In genomic region chr14:118209642-118210041, GRCm38 (mm10) we compare ENCODE assay signal across 10 mouse cellular contexts. TPM values are rescaled to one million over a fixed set of nuclear protein-coding genes. Genes with fewer than 3 reads are reported as not detected.
DNase-seq lines count a peak whose midpoint lies in the region; ATAC-seq and TF ChIP-seq lines count a peak whose summit lies in the region.
"Had no signal": no experiment of that assay in that cellular context is flagged by ENCODE, and none has a peak within 500 bp of the region (broad histone marks: within the 10 kb centered on the region; RNA-seq: fewer than 3 reads in every experiment).

No protein-coding gene starts in this region.

- no peaks in the 10 kb centered on the region; the same call in 1 of the 2 replicates for H3K9me3 ChIP-seq in forebrain, embryonic 11.5 days (ENCODE audit: control insufficient read depth, low read length)
- H3K9me3 ChIP-seq in forebrain, embryonic 16.5 days (ENCODE audit: control insufficient read depth, low read length) = no peaks in the 10 kb centered on the region
- H3K9me3 ChIP-seq in neural tube, embryonic 12.5 days = no peaks in the 10 kb centered on the region
- H3K9me3 ChIP-seq in hindbrain, embryonic 14.5 days (ENCODE audit: control insufficient read depth, low read length) = no peaks in the 10 kb centered on the region
- no peaks in the 10 kb centered on the region for H3K9me3 ChIP-seq in midbrain, postnatal 0 days (ENCODE audit: low read length)

- peak; percentile 78 for TF ChIP-seq CTCF in midbrain, postnatal 0 days (IDR thresholded peaks at IDR 0.05)

- peak; percentile 55; the same call in 1 of the 2 replicates for ATAC-seq in forebrain, embryonic 11.5 days (replicated peaks; ENCODE audit: low FRiP score)
- no peak for ATAC-seq in forebrain, embryonic 16.5 days
- ATAC-seq in neural tube, embryonic 12.5 days (ENCODE audit: low FRiP score, low read depth) = 0 out of 2 replicates have a peak, but pooled peaks have one; percentile 39
- ATAC-seq in hindbrain, embryonic 14.5 days (ENCODE audit: low FRiP score) = no peak
- no peak for ATAC-seq in midbrain, postnatal 0 days (ENCODE audit: low FRiP score)

- no peak overlapping the region for H3K4me2 ChIP-seq in forebrain, embryonic 11.5 days (ENCODE audit: low read depth, low read length, severe bottlenecking)
- H3K4me2 ChIP-seq in forebrain, embryonic 16.5 days (ENCODE audit: low read length) = no peak overlapping the region
- H3K4me2 ChIP-seq in neural tube, embryonic 12.5 days (replicated peaks) = no peak overlapping the region
- no peak overlapping the region for H3K4me2 ChIP-seq in hindbrain, embryonic 14.5 days (replicated peaks)
- H3K4me2 ChIP-seq in midbrain, postnatal 0 days (ENCODE audit: low read depth, low read length, poor library complexity, severe bottlenecking) = no peak overlapping the region

- H3K36me3 ChIP-seq in forebrain, embryonic 11.5 days (ENCODE audit: control insufficient read depth, insufficient read depth, low read length) = no peaks in the 10 kb centered on the region
- no peaks in the 10 kb centered on the region for H3K36me3 ChIP-seq in forebrain, embryonic 16.5 days (ENCODE audit: control insufficient read depth, insufficient read depth)
- H3K36me3 ChIP-seq in neural tube, embryonic 12.5 days = no peaks in the 10 kb centered on the region
- H3K36me3 ChIP-seq in hindbrain, embryonic 14.5 days (replicated peaks; ENCODE audit: control insufficient read depth, insufficient read depth) = no peaks in the 10 kb centered on the region
- no peaks in the 10 kb centered on the region for H3K36me3 ChIP-seq in midbrain, postnatal 0 days (ENCODE audit: insufficient read depth, low read length)

- no peaks in the 10 kb centered on the region; the same call in 1 of the 2 replicates for H3K27me3 ChIP-seq in forebrain, embryonic 11.5 days (ENCODE audit: control insufficient read depth, insufficient read depth, low read length)
- H3K27me3 ChIP-seq in forebrain, embryonic 16.5 days (replicated peaks; ENCODE audit: control insufficient read depth, insufficient read depth, low read length) = peaks cover 2% of the 10 kb centered on the region; the same call in 1 of the 2 replicates
- no peaks in the 10 kb centered on the region; the same call in 1 of the 2 replicates for H3K27me3 ChIP-seq in neural tube, embryonic 12.5 days (replicated peaks)
- H3K27me3 ChIP-seq in hindbrain, embryonic 14.5 days (ENCODE audit: control insufficient read depth, insufficient read depth, low read length) = no peaks in the 10 kb centered on the region; the same call in 1 of the 2 replicates
- H3K27me3 ChIP-seq in midbrain, postnatal 0 days (ENCODE audit: insufficient read depth, low read length) = peaks cover 6% of the 10 kb centered on the region; the same call in 1 of the 2 replicates

- WGBS in forebrain, embryonic 11.5 days = 17% methylated on average over 5 of the region's 5 CpGs
- 7% methylated on average over 5 of the region's 5 CpGs for WGBS in forebrain, embryonic 16.5 days
- whole genome bisulfite sequencing in neural tube, embryonic 12.5 days = 11% methylated on average over 5 of the region's 5 CpGs
- WGBS in hindbrain, embryonic 14.5 days = 8% methylated on average over 5 of the region's 5 CpGs
- WGBS in midbrain, postnatal 0 days = 7% methylated on average over 5 of the region's 5 CpGs

- no peak for DNase-seq in forebrain, embryonic 11.5 days (ENCODE audit: low spot score)
- DNase-seq in neural tube, embryonic 10.5 days (ENCODE audit: extremely low spot score, low spot score) = no peak
- peak; percentile 69 for DNase-seq in hindbrain, embryonic 14.5 days (ENCODE audit: low spot score)
- peak; percentile 79 for DNase-seq in midbrain, postnatal 0 days (ENCODE audit: low spot score)
- DNase-seq in urinary bladder, adult 18-20 months (ENCODE audit: low spot score in 2 of 2) = no peak
- DNase-seq in thymus, postnatal 4 days = no peak

- no peaks in the 10 kb centered on the region; the same call in 1 of the 2 replicates for H3K4me1 ChIP-seq in forebrain, embryonic 11.5 days (replicated peaks; ENCODE audit: control insufficient read depth, insufficient read depth, low read length)
- no peaks in the 10 kb centered on the region for H3K4me1 ChIP-seq in forebrain, embryonic 16.5 days (replicated peaks; ENCODE audit: control insufficient read depth, insufficient read depth, low read length)
- no peaks in the 10 kb centered on the region for H3K4me1 ChIP-seq in neural tube, embryonic 12.5 days
- H3K4me1 ChIP-seq in hindbrain, embryonic 14.5 days (replicated peaks; ENCODE audit: control insufficient read depth, insufficient read depth, low read length) = no peaks in the 10 kb centered on the region
- no peaks in the 10 kb centered on the region for H3K4me1 ChIP-seq in midbrain, postnatal 0 days (ENCODE audit: insufficient read depth, low read length)

- no peak overlapping the region for H3K9ac ChIP-seq in forebrain, embryonic 11.5 days (ENCODE audit: low read length)
- no peak overlapping the region for H3K9ac ChIP-seq in forebrain, embryonic 16.5 days (replicated peaks; ENCODE audit: low read depth, low read length)
- H3K9ac ChIP-seq in neural tube, embryonic 12.5 days = no peak overlapping the region
- H3K9ac ChIP-seq in hindbrain, embryonic 14.5 days = no peak overlapping the region
- no peak overlapping the region for H3K9ac ChIP-seq in midbrain, postnatal 0 days (replicated peaks; ENCODE audit: low read length, poor library complexity, severe bottlenecking)

- no peak overlapping the region for H3K4me3 ChIP-seq in forebrain, embryonic 11.5 days (ENCODE audit: low read depth, low read length)
- no peak overlapping the region for H3K4me3 ChIP-seq in forebrain, embryonic 16.5 days (replicated peaks; ENCODE audit: low read length)
- no peak overlapping the region for H3K4me3 ChIP-seq in neural tube, embryonic 12.5 days
- H3K4me3 ChIP-seq in hindbrain, embryonic 14.5 days (replicated peaks; ENCODE audit: low read length) = no peak overlapping the region
- H3K4me3 ChIP-seq in midbrain, postnatal 0 days (ENCODE audit: low read depth, low read length) = no peak overlapping the region

- H3K27ac ChIP-seq in forebrain, embryonic 11.5 days (ENCODE audit: low read depth, low read length) = no peak overlapping the region
- no peak overlapping the region for H3K27ac ChIP-seq in forebrain, embryonic 16.5 days (ENCODE audit: low read length)
- no peak overlapping the region for H3K27ac ChIP-seq in neural tube, embryonic 12.5 days
- no peak overlapping the region for H3K27ac ChIP-seq in hindbrain, embryonic 14.5 days
- no peak overlapping the region for H3K27ac ChIP-seq in midbrain, postnatal 0 days (ENCODE audit: low read depth, low read length)

RNA-seq across cellular contexts. Expression of gene Sox21, which starts 27.2 kb away (rescaled TPM):
- polyA plus RNA-seq in forebrain, embryonic 11.5 days (2014; fragmentation: Nextera tagmentation; extraction: Ambion mirVana) = 21.6 and 23.8 TPM in 2 replicates
- 4.8 and 5.9 TPM in 2 replicates for polyA plus RNA-seq in forebrain, embryonic 16.5 days (2015; fragmentation: Nextera tagmentation; extraction: Ambion mirVana)
- polyA plus RNA-seq in neural tube, embryonic 12.5 days (2016; fragmentation: Nextera tagmentation; extraction: Ambion mirVana) = 14.9 and 15.1 TPM in 2 replicates
- polyA plus RNA-seq in hindbrain, embryonic 14.5 days (2014; fragmentation: Nextera tagmentation; extraction: Ambion mirVana) = 5.9 and 9.3 TPM in 2 replicates
- total RNA-seq in midbrain, postnatal 0 days (2014; rRNA removed) = 27.8 and 37.9 TPM in 2 replicates
- polyA plus RNA-seq in midbrain, postnatal 0 days (2015; fragmentation: Nextera tagmentation; extraction: Ambion mirVana) = 6.4 and 7.4 TPM in 2 replicates

RNA-seq across cellular contexts. Expression of gene Gm9376, which starts 57.1 kb away (rescaled TPM):
- polyA plus RNA-seq in forebrain, embryonic 11.5 days (2014; fragmentation: Nextera tagmentation; extraction: Ambion mirVana) = not detected in 2 replicates
- polyA plus RNA-seq in forebrain, embryonic 16.5 days (2015; fragmentation: Nextera tagmentation; extraction: Ambion mirVana) = not detected in 2 replicates
- not detected in 2 replicates for polyA plus RNA-seq in neural tube, embryonic 12.5 days (2016; fragmentation: Nextera tagmentation; extraction: Ambion mirVana)
- not detected in 2 replicates for polyA plus RNA-seq in hindbrain, embryonic 14.5 days (2014; fragmentation: Nextera tagmentation; extraction: Ambion mirVana)
- total RNA-seq in midbrain, postnatal 0 days (2014; rRNA removed) = not detected in 2 replicates
- not detected in 2 replicates for polyA plus RNA-seq in midbrain, postnatal 0 days (2015; fragmentation: Nextera tagmentation; extraction: Ambion mirVana)
- total RNA-seq: ES-E14; layer of hippocampus, postnatal 25 days had no signal

Comparison
In these comparisons a context has a peak if more than half of its experiments do, and no peak if none do; other contexts are left out.
1. ATAC-seq: peak in forebrain, embryonic 11.5 days (single experiment) and neural tube, embryonic 12.5 days (single experiment); none in forebrain, embryonic 16.5 days (single experiment), hindbrain, embryonic 14.5 days (single experiment) and midbrain, postnatal 0 days (single experiment).
2. DNase-seq: peak in hindbrain, embryonic 14.5 days (single experiment) and midbrain, postnatal 0 days (single experiment); none in forebrain, embryonic 11.5 days (single experiment), neural tube, embryonic 10.5 days (single experiment), urinary bladder, adult 18-20 months (0 of 2) and thymus, postnatal 4 days (single experiment).